In the genomic region with DNA sequence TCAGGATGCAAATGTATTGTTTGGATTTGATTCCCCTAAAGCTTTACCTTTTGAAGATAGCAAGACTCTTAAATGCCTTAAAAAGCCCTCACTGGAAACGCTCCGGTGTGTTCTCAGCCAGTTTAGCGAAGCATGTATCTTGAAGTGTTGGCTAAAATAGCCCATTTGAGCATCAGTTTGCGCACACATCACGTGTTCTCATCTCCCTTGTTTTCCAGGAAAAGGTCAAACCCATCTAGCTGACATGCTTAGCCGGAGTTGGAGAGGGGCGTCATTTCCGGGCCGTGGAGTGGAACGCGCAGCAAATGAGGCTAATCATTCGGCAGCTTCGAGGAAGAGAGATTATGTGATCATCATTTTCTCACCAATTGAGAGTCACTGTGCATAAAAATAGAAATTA, we compare ENCODE assay signal across 11 mouse cellular contexts. TPM values are rescaled to one million over a fixed set of nuclear protein-coding genes. Genes with fewer than 3 reads are reported as not detected.
A peak's percentile ranks its signal among the peaks of the same experiment; 100 is the strongest.
DNase-seq lines count a peak whose midpoint lies in the region.
"Had no signal": no experiment of that assay in that cellular context is flagged by ENCODE, and none has a peak within 500 bp of the region (broad histone marks: within the 10 kb centered on the region; RNA-seq: fewer than 3 reads in every experiment).

No protein-coding gene starts in this region.

- peak; percentile 51 for DNase-seq in layer of hippocampus, adult 11-12 months (ENCODE audit: low spot score)
- DNase-seq in layer of hippocampus, adult 9-10 months (ENCODE audit: low spot score), result no peak
- DNase-seq in frontal cortex, postnatal 10 days (ENCODE audit: low spot score in 2 of 2), result peak; percentile 22 to 24
- DNase-seq in left cerebral cortex, adult 18-20 months (ENCODE audit: low spot score in 2 of 2), result peak; percentile 26 to 30
- peak; percentile 40 for DNase-seq in right cerebral cortex, postnatal 14 days
- DNase-seq in testis, postnatal 10 days (ENCODE audit: low spot score), result no peak
- no peak for DNase-seq in lung, adult 18-20 months
- DNase-seq in spleen, postnatal 10 days (ENCODE audit: low spot score in 2 of 2), result no peak
- DNase-seq: embryo, embryonic 11 days; liver, embryonic 13.5 days; thymus, adult 2 months had no signal

RNA-seq across cellular contexts. Expression of a gene that starts 24.5 kb away (rescaled TPM):
- total RNA-seq in left cerebral cortex, adult 18-20 months (2021), result 10 to 100 TPM; 73.6 to 73.8 TPM

Comparison
In these comparisons a context has a peak if more than half of its experiments do, and no peak if none do; other contexts are left out.
1. DNase-seq: peak in layer of hippocampus, adult 11-12 months (single experiment), frontal cortex, postnatal 10 days (2 of 2), left cerebral cortex, adult 18-20 months (2 of 2) and right cerebral cortex, postnatal 14 days (single experiment); none in layer of hippocampus, adult 9-10 months (single experiment), testis, postnatal 10 days (single experiment), lung, adult 18-20 months (0 of 2) and spleen, postnatal 10 days (0 of 2).